Mouse (Mus musculus) neural tube, embryonic 13.5 days (tissue): ENCODE measurements at regions not wholly inside any gene's neighbourhood (a gene's known extent, or its start where the extent isn't known, plus 50 kb on each side); places are given as distances from the start of the nearest gene placed in this dataset.

ENCODE experiments used
- ATAC-seq: fragments of 200-750 bp; cut with Nextera tagmentation; 2 replicates; pipeline ENCODE4 v1.8.0; 2017; ENCODE audit warnings: low read depth, mild to moderate bottlenecking, moderate TSS enrichment, moderate library complexity
- H3K27ac ChIP-seq: fragments of 300-500 bp; sonication (generic); replicated peaks from 2 replicates; pipeline ENCODE4 v1.5.1; 2015; ENCODE audit warnings: moderate library complexity, mild to moderate bottlenecking, inconsistent platforms
- H3K27me3 ChIP-seq: fragments of 300-500 bp; sonication (generic); 2 replicates; pipeline ENCODE4 v1.6.1; 2015; ENCODE audit warnings: mild to moderate bottlenecking, inconsistent platforms
- H3K36me3 ChIP-seq: fragments of 300-500 bp; sonication (generic); 2 replicates; pipeline ENCODE4 v1.6.1; 2015; ENCODE audit warnings: mild to moderate bottlenecking, inconsistent platforms
- H3K4me1 ChIP-seq: fragments of 300-500 bp; sonication (generic); replicated peaks from 2 replicates; pipeline ENCODE4 v1.6.1; 2015; ENCODE audit warnings: inconsistent platforms
- H3K4me2 ChIP-seq: fragments of 300-500 bp; sonication (generic); 2 replicates; pipeline ENCODE4 v1.6.1; 2015; ENCODE audit warnings: inconsistent platforms, mild to moderate bottlenecking, moderate library complexity
- H3K4me3 ChIP-seq: fragments of 300-500 bp; sonication (generic); 2 replicates; pipeline ENCODE4 v1.5.1; 2015; ENCODE audit warnings: mild to moderate bottlenecking, inconsistent platforms
- H3K9ac ChIP-seq: fragments of 300-500 bp; sonication (generic); 2 replicates; pipeline ENCODE4 v1.6.1; 2015; ENCODE audit warnings: moderate library complexity, mild to moderate bottlenecking, inconsistent platforms
- H3K9me3 ChIP-seq: fragments of 300-500 bp; sonication (generic); 2 replicates; pipeline ENCODE4 v1.6.1; 2016; ENCODE audit warnings: inconsistent platforms
- WGBS: fragments of 180-500 bp; shearing (Covaris S2); methylation state at CpG from one replicate; pipeline ENCODE4 v1.1.7; 2015; 5-methylcytosine and 5-hydroxymethylcytosine counted together

DNA sequence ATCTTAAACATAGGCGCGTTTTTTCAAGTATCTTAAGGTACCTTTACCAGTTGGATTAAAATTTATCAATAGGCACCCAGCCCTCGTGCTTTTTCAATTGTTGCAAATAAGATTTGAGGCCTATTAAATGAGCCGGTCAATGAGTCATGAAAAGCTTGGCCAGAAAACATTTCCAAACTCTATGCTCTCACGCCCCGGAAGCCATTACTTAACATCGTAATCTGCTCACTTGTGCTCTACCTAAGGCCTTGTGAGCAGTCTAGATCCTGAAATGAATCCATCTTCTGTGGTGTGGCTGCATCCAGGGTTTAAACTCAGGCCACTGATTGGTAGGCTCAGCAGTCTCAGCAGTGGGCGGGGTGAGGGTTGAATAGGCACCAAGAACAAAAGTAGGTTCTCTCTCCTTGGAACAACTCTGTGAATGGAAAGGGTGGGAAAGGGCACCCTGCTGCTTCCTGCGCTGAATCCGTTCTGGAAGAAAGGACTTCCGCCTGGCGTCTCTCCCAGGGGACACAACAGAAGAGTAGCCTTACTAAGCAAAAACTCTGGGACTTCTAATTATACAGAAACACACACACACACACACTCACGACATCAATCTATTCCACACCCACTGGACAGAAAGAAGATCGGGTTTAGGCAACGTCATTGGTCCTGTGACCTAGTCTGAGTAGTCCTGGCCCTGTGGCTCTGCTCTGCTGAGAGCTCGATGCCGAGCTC is 53.4 kb upstream of the Fmnl2 start:
- WGBS: 69% methylated on average over 17 of the region's 17 CpGs
- Histone ChIP-seq H3K36me3 (no peaks in the 10 kb centered on the region), H3K27ac (no peak overlapping the region), H3K4me1 (no peaks in the 10 kb centered on the region), H3K27me3 (no peaks in the 10 kb centered on the region), H3K9me3 (no peaks in the 10 kb centered on the region), H3K4me3 (no peak overlapping the region), H3K9ac (no peak overlapping the region), H3K4me2 (no peak overlapping the region)
- ATAC-seq: peak; percentile 23; the same call in 1 of the 2 replicates

DNA sequence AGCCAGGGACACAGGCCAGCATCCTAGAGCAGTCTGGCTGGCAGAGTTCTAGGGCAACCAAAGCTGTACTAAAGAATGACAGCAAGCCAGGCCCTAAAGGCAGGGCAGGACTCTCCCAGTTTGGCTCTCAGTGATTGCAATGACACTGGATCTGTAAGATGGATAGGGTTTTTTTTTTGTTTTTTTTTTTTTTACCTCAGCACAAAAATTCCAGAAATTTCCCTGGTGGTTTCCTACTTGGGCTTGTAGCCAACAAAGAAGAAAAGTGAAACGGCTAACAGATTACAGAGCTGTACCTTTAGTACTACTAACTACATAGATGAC is 52.9 kb upstream of the Fmnl2 start:
- WGBS: 66% methylated on average over 1 of the region's 1 CpGs
- no peaks in the 10 kb centered on the region for H3K4me1 ChIP-seq
- H3K4me2 ChIP-seq: no peak overlapping the region
- ATAC-seq: no peak
- no peak overlapping the region for H3K4me3 ChIP-seq
- no peaks in the 10 kb centered on the region for H3K9me3 ChIP-seq
- H3K36me3 ChIP-seq: no peaks in the 10 kb centered on the region
- no peak overlapping the region for H3K9ac ChIP-seq
- H3K27ac ChIP-seq: no peak overlapping the region
- H3K27me3 ChIP-seq: no peaks in the 10 kb centered on the region

DNA sequence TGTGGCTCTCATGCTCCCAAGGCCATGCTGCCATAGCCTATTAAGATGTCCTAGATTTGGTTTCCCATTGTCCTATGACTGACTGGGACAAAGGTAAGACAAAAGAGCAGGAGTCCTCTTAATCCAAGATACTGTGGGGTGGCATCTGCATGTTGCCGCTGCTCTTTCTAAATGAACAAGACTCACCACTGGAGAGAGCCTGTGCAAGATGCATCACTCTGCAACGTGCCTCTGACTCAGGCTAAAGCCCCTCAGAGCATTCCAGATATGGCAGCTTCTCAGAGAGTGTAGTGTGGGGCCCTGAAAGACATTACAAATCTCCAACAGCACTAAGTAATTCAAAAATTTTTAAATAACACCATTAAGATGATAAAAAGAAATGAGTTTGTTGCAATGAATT is 49.8 kb upstream of the Fmnl2 start:
- H3K4me1 ChIP-seq: no peaks in the 10 kb centered on the region
- H3K27me3 ChIP-seq: no peaks in the 10 kb centered on the region
- H3K27ac ChIP-seq: no peak overlapping the region
- H3K4me2 ChIP-seq: no peak overlapping the region
- no peak overlapping the region for H3K9ac ChIP-seq
- no peaks in the 10 kb centered on the region for H3K36me3 ChIP-seq
- H3K4me3 ChIP-seq: no peak overlapping the region
- no peaks in the 10 kb centered on the region for H3K9me3 ChIP-seq
- ATAC-seq: no peak
- WGBS: 71% methylated on average over 2 of the region's 2 CpGs
